Mouse (Mus musculus): ENCODE results near the gene Cacna1i.

GRCm38 (mm10) chr15:80438423-80438822 is 151.4 kb downstream of the Cacna1i start:
- TF ChIP-seq CTCF (IDR thresholded peaks at IDR 0.05; ENCODE audit: borderline replicate concordance, control insufficient read depth, extremely low read depth, insufficient read depth, low read length, poor library complexity) (no peak), POLR2A (IDR thresholded peaks at IDR 0.05; ENCODE audit: control insufficient read depth, extremely low read depth, insufficient read depth, low read length, poor library complexity) (no peak)
